Mouse (Mus musculus): ENCODE data around the gene Scn8a.

Scn8a gene

DNA sequence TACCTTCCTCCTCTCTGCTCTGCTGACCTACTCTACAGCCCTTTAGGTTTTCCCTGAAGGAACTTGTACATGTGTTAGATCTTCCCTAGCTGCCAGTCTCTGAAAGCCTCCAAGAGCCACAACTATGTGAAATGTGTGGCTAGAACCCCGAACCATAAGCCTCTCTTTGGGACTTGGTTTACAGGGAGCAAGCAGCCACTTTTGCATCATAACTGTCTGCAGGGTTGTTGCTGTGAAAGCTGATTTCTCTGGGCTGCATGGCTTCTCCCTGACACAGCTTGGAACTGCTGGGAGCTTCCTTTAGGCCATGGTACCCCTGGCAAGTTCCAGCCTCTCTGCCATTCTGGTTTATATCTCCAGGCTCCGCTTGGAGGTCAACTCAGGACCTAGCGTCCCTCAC lies 132.8 kb downstream of the Scn8a start:
- H3K27me3 ChIP-seq (ENCODE audit: insufficient read depth, low read length), result peaks cover 32% of the 10 kb centered on the region
- no peak overlapping the region for H3K4me3 ChIP-seq (replicated peaks; ENCODE audit: low read length)
- no peaks in the 10 kb centered on the region for H3K9me3 ChIP-seq (ENCODE audit: low read length)
- TF ChIP-seq POU5F1 (IDR thresholded peaks at IDR 0.05; ENCODE audit: borderline replicate concordance, low read length) (no peak), CTCF (conservative IDR thresholded peaks at IDR 0.05; ENCODE audit: low read length) (no peak), NANOG (IDR thresholded peaks at IDR 0.05; ENCODE audit: borderline replicate concordance, low read length) (no peak)
- H3K4me1 ChIP-seq (replicated peaks; ENCODE audit: low read depth, low read length), result peaks cover 9% of the 10 kb centered on the region
- no peaks in the 10 kb centered on the region for H3K36me3 ChIP-seq (ENCODE audit: insufficient read depth, low read length)

DNA sequence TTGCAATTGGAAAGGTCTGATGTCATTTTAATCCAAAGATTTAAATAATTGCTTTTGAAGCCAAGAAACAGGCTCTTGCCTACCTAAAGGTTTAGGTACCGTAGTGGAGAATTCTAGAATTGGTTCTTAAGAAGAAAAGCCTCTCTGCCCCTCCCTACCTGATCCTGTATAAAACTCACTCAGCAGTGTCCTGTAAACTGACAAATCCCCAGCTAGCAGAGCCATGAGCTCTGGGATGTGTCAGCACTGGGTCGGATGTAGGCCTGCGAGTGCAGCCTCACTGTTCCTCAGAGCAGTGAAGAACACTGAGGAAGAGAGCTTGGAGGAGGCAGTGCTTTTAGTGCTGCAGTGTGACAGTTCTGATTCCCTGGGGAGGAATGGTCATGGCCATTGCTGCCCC lies 134.9 kb downstream of the Scn8a start:
- TF ChIP-seq POU5F1 (IDR thresholded peaks at IDR 0.05; ENCODE audit: borderline replicate concordance, low read length), result no peak
- TF ChIP-seq CTCF (conservative IDR thresholded peaks at IDR 0.05; ENCODE audit: low read length), result no peak
- TF ChIP-seq NANOG (IDR thresholded peaks at IDR 0.05; ENCODE audit: borderline replicate concordance, low read length), result no peak
- H3K4me1 ChIP-seq (replicated peaks; ENCODE audit: low read depth, low read length), result peaks cover 9% of the 10 kb centered on the region
- H3K27me3 ChIP-seq (ENCODE audit: insufficient read depth, low read length), result peaks cover 38% of the 10 kb centered on the region

GRCm38 (mm10) chr15:101005717-101006116 lies 136.1 kb downstream of the Scn8a start:
- H3K9me3 ChIP-seq (ENCODE audit: low read length), result no peaks in the 10 kb centered on the region
- no peaks in the 10 kb centered on the region for H3K36me3 ChIP-seq (ENCODE audit: insufficient read depth, low read length)
- H3K4me3 ChIP-seq (replicated peaks; ENCODE audit: low read length), result no peak overlapping the region
- peaks cover 9% of the 10 kb centered on the region for H3K4me1 ChIP-seq (replicated peaks; ENCODE audit: low read depth, low read length)
- peaks cover 38% of the 10 kb centered on the region for H3K27me3 ChIP-seq (ENCODE audit: insufficient read depth, low read length)
- no peak for TF ChIP-seq CTCF (conservative IDR thresholded peaks at IDR 0.05; ENCODE audit: low read length)
- TF ChIP-seq POU5F1 (IDR thresholded peaks at IDR 0.05; ENCODE audit: borderline replicate concordance, low read length), result no peak
- no peak for TF ChIP-seq NANOG (IDR thresholded peaks at IDR 0.05; ENCODE audit: borderline replicate concordance, low read length)

More for the DNA sequence above, 134.9 kb downstream of the Scn8a start:
- H3K9me3 ChIP-seq (ENCODE audit: low read length), result no peaks in the 10 kb centered on the region
- H3K4me3 ChIP-seq (replicated peaks; ENCODE audit: low read length), result no peak overlapping the region
- no peaks in the 10 kb centered on the region for H3K36me3 ChIP-seq (ENCODE audit: insufficient read depth, low read length)

DNA sequence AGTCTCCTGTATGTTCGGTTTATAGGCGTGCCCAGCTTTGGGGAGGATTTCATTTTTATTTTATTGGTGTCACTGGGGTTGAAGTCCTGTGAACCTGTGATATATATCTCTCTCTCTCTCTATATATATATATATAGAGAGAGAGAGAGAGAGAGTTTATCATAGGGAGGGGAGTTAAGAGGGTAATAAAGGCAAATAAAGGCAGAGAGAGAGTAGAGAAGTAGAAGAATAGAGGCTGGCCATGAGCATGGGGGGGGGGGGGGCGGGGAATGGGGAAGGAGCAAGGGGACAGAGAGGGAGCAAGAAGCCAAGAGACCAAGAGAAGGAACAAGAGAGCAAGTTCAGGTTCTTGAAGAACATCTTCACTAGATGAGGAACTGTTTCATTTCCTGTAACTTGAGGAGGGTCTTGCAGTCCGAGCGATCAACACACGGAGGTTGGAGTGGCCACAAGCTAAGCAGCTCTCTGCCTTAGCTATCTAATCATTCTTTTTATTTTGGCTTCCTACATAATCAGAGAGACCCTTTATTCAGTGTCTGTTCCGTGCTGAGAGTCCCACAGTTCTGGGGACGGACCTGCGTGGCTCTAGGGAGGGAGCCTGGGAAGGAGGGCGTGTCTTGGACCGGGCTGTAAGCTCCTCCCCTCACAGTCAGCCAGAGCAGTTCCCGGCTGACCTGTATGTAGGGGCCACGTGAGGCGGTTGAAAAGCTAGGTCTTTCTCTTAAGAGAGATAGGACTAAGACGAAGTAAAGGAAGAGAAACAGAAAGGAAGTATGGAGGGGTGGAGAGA lies 136.8 kb downstream of the Scn8a start:
- Histone ChIP-seq H3K9me3 (ENCODE audit: low read length) (no peaks in the 10 kb centered on the region), H3K4me1 (replicated peaks; ENCODE audit: low read depth, low read length) (peaks cover 9% of the 10 kb centered on the region), H3K27me3 (ENCODE audit: insufficient read depth, low read length) (peaks cover 38% of the 10 kb centered on the region), H3K4me3 (replicated peaks; ENCODE audit: low read length) (peak overlapping the region; percentile 30; the same call in 1 of the 2 replicates), H3K36me3 (ENCODE audit: insufficient read depth, low read length) (no peaks in the 10 kb centered on the region)
- TF ChIP-seq NANOG (IDR thresholded peaks at IDR 0.05; ENCODE audit: borderline replicate concordance, low read length) (no peak), CTCF (conservative IDR thresholded peaks at IDR 0.05; ENCODE audit: low read length) (no peak), POU5F1 (IDR thresholded peaks at IDR 0.05; ENCODE audit: borderline replicate concordance, low read length) (no peak)

- Histone ChIP-seq H3K27me3 (ENCODE audit: insufficient read depth, low read length) (peaks cover 38% of the 10 kb centered on the region), H3K4me1 (replicated peaks; ENCODE audit: low read depth, low read length) (peaks cover 9% of the 10 kb centered on the region), H3K4me3 (replicated peaks; ENCODE audit: low read length) (no peak overlapping the region), H3K36me3 (ENCODE audit: insufficient read depth, low read length) (no peaks in the 10 kb centered on the region), H3K9me3 (ENCODE audit: low read length) (no peaks in the 10 kb centered on the region)
- TF ChIP-seq NANOG (IDR thresholded peaks at IDR 0.05; ENCODE audit: borderline replicate concordance, low read length) (no peak), POU5F1 (IDR thresholded peaks at IDR 0.05; ENCODE audit: borderline replicate concordance, low read length) (no peak), CTCF (conservative IDR thresholded peaks at IDR 0.05; ENCODE audit: low read length) (no peak)
Observed at GRCm38 (mm10) chr15:101007236-101007635, 137.6 kb downstream of the Scn8a start.

DNA sequence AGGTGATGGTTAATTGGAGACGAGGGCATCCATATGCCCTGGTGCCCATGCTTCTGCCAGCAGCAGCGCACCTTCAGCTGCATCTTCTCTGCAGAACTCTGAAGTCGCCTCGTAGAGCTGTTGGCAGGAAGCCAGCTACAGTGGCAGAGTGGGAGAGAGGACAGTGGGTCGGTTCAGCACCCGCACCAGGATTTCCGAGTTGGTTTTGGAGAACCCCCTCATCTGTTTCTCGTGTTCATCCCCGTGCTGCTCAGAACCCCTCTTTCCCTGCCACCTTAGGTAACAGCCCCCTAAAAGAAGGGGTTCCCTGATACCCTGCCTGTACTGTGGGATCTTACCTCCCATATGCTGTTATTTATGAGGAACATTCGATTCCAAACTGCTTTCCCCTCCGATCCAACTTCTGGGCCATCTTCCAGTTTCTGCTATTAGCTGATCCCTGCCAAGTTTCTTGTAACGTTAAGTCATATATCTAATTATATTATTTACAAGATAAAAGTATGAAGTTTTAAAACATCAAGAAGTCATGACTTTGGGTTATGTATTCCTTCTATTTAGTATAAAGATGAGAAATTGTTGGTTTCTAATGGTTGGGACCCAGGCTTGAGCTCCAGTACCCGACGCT lies 138.8 kb downstream of the Scn8a start:
- no peaks in the 10 kb centered on the region for H3K36me3 ChIP-seq (ENCODE audit: insufficient read depth, low read length)
- TF ChIP-seq NANOG (IDR thresholded peaks at IDR 0.05; ENCODE audit: borderline replicate concordance, low read length) (no peak), CTCF (conservative IDR thresholded peaks at IDR 0.05; ENCODE audit: low read length) (no peak), POU5F1 (IDR thresholded peaks at IDR 0.05; ENCODE audit: borderline replicate concordance, low read length) (no peak)
- H3K9me3 ChIP-seq (ENCODE audit: low read length), result no peaks in the 10 kb centered on the region

GRCm38 (mm10) chr15:101011352-101011751 lies 141.7 kb downstream of the Scn8a start:
- TF ChIP-seq NANOG (IDR thresholded peaks at IDR 0.05; ENCODE audit: borderline replicate concordance, low read length) (no peak), CTCF (conservative IDR thresholded peaks at IDR 0.05; ENCODE audit: low read length) (no peak), POU5F1 (IDR thresholded peaks at IDR 0.05; ENCODE audit: borderline replicate concordance, low read length) (no peak)
- peaks cover 15% of the 10 kb centered on the region for H3K27me3 ChIP-seq (ENCODE audit: insufficient read depth, low read length)
- H3K9me3 ChIP-seq (ENCODE audit: low read length), result peaks cover 8% of the 10 kb centered on the region
- no peaks in the 10 kb centered on the region for H3K36me3 ChIP-seq (ENCODE audit: insufficient read depth, low read length)
- no peak overlapping the region for H3K4me3 ChIP-seq (replicated peaks; ENCODE audit: low read length)
- H3K4me1 ChIP-seq (replicated peaks; ENCODE audit: low read depth, low read length), result peaks cover 9% of the 10 kb centered on the region

More for the DNA sequence above, 138.8 kb downstream of the Scn8a start:
- Histone ChIP-seq H3K4me1 (replicated peaks; ENCODE audit: low read depth, low read length) (peaks cover 9% of the 10 kb centered on the region), H3K27me3 (ENCODE audit: insufficient read depth, low read length) (peaks cover 35% of the 10 kb centered on the region), H3K4me3 (replicated peaks; ENCODE audit: low read length) (no peak overlapping the region)

GRCm38 (mm10) chr15:101028960-101029359 lies 159.3 kb downstream of the Scn8a start:
- no peaks in the 10 kb centered on the region for H3K36me3 ChIP-seq (ENCODE audit: insufficient read depth, low read length)

More at GRCm38 (mm10) chr15:101028960-101029359, 159.3 kb downstream of the Scn8a start:
- Histone ChIP-seq H3K27me3 (ENCODE audit: insufficient read depth, low read length) (peaks cover 58% of the 10 kb centered on the region), H3K4me3 (replicated peaks; ENCODE audit: low read length) (no peak overlapping the region), H3K9me3 (ENCODE audit: low read length) (no peaks in the 10 kb centered on the region), H3K4me1 (replicated peaks; ENCODE audit: low read depth, low read length) (peaks cover 8% of the 10 kb centered on the region; the same call in 1 of the 2 replicates)
- TF ChIP-seq CTCF (conservative IDR thresholded peaks at IDR 0.05; ENCODE audit: low read length), result no peak
- TF ChIP-seq NANOG (IDR thresholded peaks at IDR 0.05; ENCODE audit: borderline replicate concordance, low read length), result no peak
